Comparison of ENCODE assay signal across 8 mouse cellular contexts in genomic region chr11:57647446-57647845, GRCm38 (mm10). TPM values are rescaled to one million over a fixed set of nuclear protein-coding genes. Genes with fewer than 3 reads are reported as not detected.
DNase-seq lines count a peak whose midpoint lies in the region; TF ChIP-seq lines count a peak whose summit lies in the region.

No protein-coding gene starts in this region.

- TF ChIP-seq POLR2A in myocyte (IDR thresholded peaks at IDR 0.05; ENCODE audit: insufficient read length, low read depth) = no peak

- peaks cover 75% of the 10 kb centered on the region for H3K4me1 ChIP-seq in limb, embryonic 10.5 days

- peak overlapping the region; percentile 86 for H3K4me2 ChIP-seq in myocyte (ENCODE audit: low read depth)

- H3K27me3 ChIP-seq in limb, embryonic 10.5 days (ENCODE audit: low read depth, poor library complexity, severe bottlenecking) = peaks cover 9% of the 10 kb centered on the region; the same call in 1 of the 2 replicates
- no peaks in the 10 kb centered on the region for H3K27me3 ChIP-seq in myocyte (ENCODE audit: control insufficient read depth, insufficient read depth, insufficient read length)

- 0 out of 2 replicates have a peak overlapping the region, but pooled peaks have one; percentile 77 for H3K4me3 ChIP-seq in limb, embryonic 10.5 days
- H3K4me3 ChIP-seq in myocyte = no peak overlapping the region

- no peak overlapping the region for H3ac ChIP-seq in myocyte (ENCODE audit: control insufficient read depth, insufficient read length)

- H3K27ac ChIP-seq in limb, embryonic 10.5 days = no peak overlapping the region

- no peaks in the 10 kb centered on the region for H3K9me3 ChIP-seq in limb, embryonic 10.5 days (replicated peaks)

- peaks cover 3% of the 10 kb centered on the region; the same call in 1 of the 2 replicates for H3K36me3 ChIP-seq in limb, embryonic 10.5 days
- no peaks in the 10 kb centered on the region for H3K36me3 ChIP-seq in myocyte (ENCODE audit: control insufficient read depth, insufficient read depth)

- H3K79me2 ChIP-seq in myocyte (ENCODE audit: control insufficient read depth, insufficient read depth) = peaks cover 30% of the 10 kb centered on the region

- 76% methylated on average over 5 of the region's 5 CpGs for WGBS in limb, embryonic 10.5 days

- peak; percentile 47 for DNase-seq in adrenal gland, postnatal 10 days
- DNase-seq in adrenal gland, postnatal 25 days = no peak
- peak; percentile 28 to 29 for DNase-seq in spleen, postnatal 10 days (ENCODE audit: low spot score in 2 of 2)
- DNase-seq in spleen, postnatal 14 days (ENCODE audit: low spot score in 2 of 2) = no peak
- DNase-seq in limb, embryonic 10.5 days (ENCODE audit: low spot score) = no peak
- DNase-seq in layer of hippocampus, postnatal 25 days (ENCODE audit: extremely low spot score in 1 of 2, low spot score in 1 of 2) = no peak
- DNase-seq in right cerebral cortex, postnatal 25 days = no peak

TF ChIP-seq in myocyte, 11 proteins besides CTCF, POLR2A, EP300 and RAD21:
- TF ChIP-seq USF1 (IDR thresholded peaks at IDR 0.05; ENCODE audit: low read depth) (no peak), REST (IDR thresholded peaks at IDR 0.05; ENCODE audit: insufficient read depth, insufficient read length) (no peak), E2F4 (IDR thresholded peaks at IDR 0.05; ENCODE audit: insufficient read depth) (no peak), SRF (IDR thresholded peaks at IDR 0.05; ENCODE audit: control insufficient read depth, insufficient read length, low read depth) (no peak), MYOD1 (IDR thresholded peaks at IDR 0.05; ENCODE audit: control insufficient read depth in 1 of 3, insufficient read length in 2 of 3, low read depth in 2 of 3) (no peak), TCF12 (IDR thresholded peaks at IDR 0.05; ENCODE audit: insufficient read depth, poor library complexity, severe bottlenecking) (no peak), MYOG (IDR thresholded peaks at IDR 0.05; ENCODE audit: control insufficient read depth in 1 of 3, insufficient read depth in 1 of 3, insufficient read length in 2 of 3, low read depth in 2 of 3) (no peak), CEBPB (IDR thresholded peaks at IDR 0.05; ENCODE audit: insufficient read depth, poor library complexity, severe bottlenecking) (no peak), POLR2AphosphoS2 (IDR thresholded peaks at IDR 0.05; ENCODE audit: insufficient read length, low read depth) (no peak), TCF3 (IDR thresholded peaks at IDR 0.05; ENCODE audit: insufficient read length, low read depth) (no peak), MAX (IDR thresholded peaks at IDR 0.05; ENCODE audit: low read depth) (no peak)

RNA-seq across cellular contexts. Expression of gene Galnt10, which starts 2.2 kb away (rescaled TPM):
- 10 to 100 TPM; 31.7 to 33.5 TPM for total RNA-seq in adrenal gland, postnatal 10 days (2021)
- 52.7 and 55.6 TPM in 2 replicates for total RNA-seq in adrenal gland, postnatal 25 days (2021)
- polyA plus RNA-seq in limb, embryonic 10.5 days (2016; fragmentation: Nextera tagmentation; extraction: Ambion mirVana) = 20.3 and 22.3 TPM in 2 replicates
- polyA plus RNA-seq in myocyte (2012; fragmentation: generic; extraction: Trizol) = 27.2 TPM
- total RNA-seq in layer of hippocampus, postnatal 25 days (2021) = 1 to 10 TPM; 7.1 TPM

Comparison
In these comparisons a context has a peak if more than half of its experiments do, and no peak if none do; other contexts are left out.
1. DNase-seq: peak in adrenal gland, postnatal 10 days (single experiment) and spleen, postnatal 10 days (2 of 2); none in adrenal gland, postnatal 25 days (single experiment), spleen, postnatal 14 days (0 of 2), limb, embryonic 10.5 days (single experiment), layer of hippocampus, postnatal 25 days (0 of 2) and right cerebral cortex, postnatal 25 days (single experiment).